Mouse (Mus musculus) small intestine, adult 2 months (tissue): Measurements from ENCODE around the gene Wipf1.

ENCODE experiments used
- CTCF ChIP-seq: fragments of 200-500 bp; IDR thresholded peaks from 2 replicates; pipeline ENCODE4 v1.5.1; 2012; ENCODE audit warnings: low read depth, mild to moderate bottlenecking, control low read depth, inconsistent platforms, low read length, moderate library complexity, mixed read lengths; ENCODE audit not compliant: insufficient replicate concordance, insufficient read length; ENCODE audit errors: extremely low read depth
- POLR2A ChIP-seq: fragments of 200-500 bp; IDR thresholded peaks from 2 replicates; pipeline ENCODE4 v1.6.1; 2012; ENCODE audit warnings: low read depth, mild to moderate bottlenecking, control low read depth, inconsistent platforms, low read length, moderate library complexity

- no peak for TF ChIP-seq CTCF
- no peak for TF ChIP-seq POLR2A
Observed at GRCm38 (mm10) chr2:73401689-73402088, 127.8 kb downstream of the Wipf1 start.
